Mouse (Mus musculus): ENCODE results near the gene Wdr11. TPM values are rescaled to one million over a fixed set of nuclear protein-coding genes. Genes with fewer than 3 reads are reported as not detected.

Wdr11 gene
- total RNA-seq, 4 experiments from 2014 or later, result 40.6 to 43.1 (median 42.7) TPM

- peak in 1 of 2 experiments; percentile 35 for DNase-seq (ENCODE audit: low spot score in 2 of 2)
Observed at GRCm38 (mm10) chr7:129652901-129653460, 61.3 kb downstream of the Wdr11 start.

- peak; percentile 40 to 85 for DNase-seq (ENCODE audit: low spot score in 2 of 2)
Observed at GRCm38 (mm10) chr7:129653791-129654271, 62.2 kb downstream of the Wdr11 start.

- DNase-seq (ENCODE audit: low spot score in 2 of 2), result no peak
Observed at GRCm38 (mm10) chr7:129654923-129655322, 63.3 kb downstream of the Wdr11 start.

GRCm38 (mm10) chr7:129655604-129656226, 64.1 kb downstream of the Wdr11 start:
- no peak for DNase-seq (ENCODE audit: low spot score in 2 of 2)

GRCm38 (mm10) chr7:129657867-129658266, 66.2 kb downstream of the Wdr11 start:
- DNase-seq (ENCODE audit: low spot score in 2 of 2), result no peak

- no peak for DNase-seq (ENCODE audit: low spot score in 2 of 2)
Observed at GRCm38 (mm10) chr7:129659755-129660154, 68.1 kb downstream of the Wdr11 start.

- no peak for DNase-seq (ENCODE audit: low spot score in 2 of 2)
Observed at GRCm38 (mm10) chr7:129660546-129660945, 68.9 kb downstream of the Wdr11 start.

- no peak for DNase-seq (ENCODE audit: low spot score in 2 of 2)
Observed at GRCm38 (mm10) chr7:129662051-129662789, 70.6 kb downstream of the Wdr11 start.

GRCm38 (mm10) chr7:129663781-129664505, 72.3 kb downstream of the Wdr11 start:
- DNase-seq (ENCODE audit: low spot score in 2 of 2), result no peak

- DNase-seq (ENCODE audit: low spot score in 2 of 2), result no peak
Observed at GRCm38 (mm10) chr7:129665411-129665810, 73.7 kb downstream of the Wdr11 start.

GRCm38 (mm10) chr7:129665921-129666320, 74.3 kb downstream of the Wdr11 start:
- DNase-seq (ENCODE audit: low spot score in 2 of 2), result no peak

GRCm38 (mm10) chr7:129666526-129666925, 74.9 kb downstream of the Wdr11 start:
- no peak for DNase-seq (ENCODE audit: low spot score in 2 of 2)

GRCm38 (mm10) chr7:129670280-129670679, 78.6 kb downstream of the Wdr11 start:
- no peak for DNase-seq (ENCODE audit: low spot score in 2 of 2)

- no peak for DNase-seq (ENCODE audit: low spot score in 2 of 2)
Observed at GRCm38 (mm10) chr7:129671675-129672651, 80.3 kb downstream of the Wdr11 start.

GRCm38 (mm10) chr7:129673776-129674175, 82.1 kb downstream of the Wdr11 start:
- no peak for DNase-seq (ENCODE audit: low spot score in 2 of 2)

GRCm38 (mm10) chr7:129674558-129674957, 82.9 kb downstream of the Wdr11 start:
- DNase-seq (ENCODE audit: low spot score in 2 of 2), result no peak

- no peak for DNase-seq (ENCODE audit: low spot score in 2 of 2)
Observed at GRCm38 (mm10) chr7:129675852-129676251, 84.2 kb downstream of the Wdr11 start.

GRCm38 (mm10) chr7:129677141-129677540, 85.5 kb downstream of the Wdr11 start:
- DNase-seq (ENCODE audit: low spot score in 2 of 2), result no peak

- no peak for DNase-seq (ENCODE audit: low spot score in 2 of 2)
Observed at GRCm38 (mm10) chr7:129678431-129678830, 86.8 kb downstream of the Wdr11 start.

GRCm38 (mm10) chr7:129678972-129679371, 87.3 kb downstream of the Wdr11 start:
- DNase-seq (ENCODE audit: low spot score in 2 of 2), result no peak
